Mouse (Mus musculus): ENCODE measurements around the gene Bin2. TPM values are rescaled to one million over a fixed set of nuclear protein-coding genes. Genes with fewer than 3 reads are reported as not detected.

Bin2 gene
- polyA plus RNA-seq, 1 experiment from 2014 or later, result 2.4 TPM

- no peak overlapping the region; the same call in 1 of the 2 replicates for H3K27ac ChIP-seq (ENCODE audit: low read depth, low read length)
- peak overlapping the region; percentile 62 for H3K4me3 ChIP-seq (ENCODE audit: low read length)
- H3K4me2 ChIP-seq (replicated peaks; ENCODE audit: low read depth, low read length), result peak overlapping the region; percentile 95
- no peaks in the 10 kb centered on the region for H3K9me3 ChIP-seq (ENCODE audit: control insufficient read depth, low read length)
- no peaks in the 10 kb centered on the region for H3K36me3 ChIP-seq (ENCODE audit: control insufficient read depth, insufficient read depth, low read length)
- no peak for ATAC-seq (ENCODE audit: low FRiP score, low TSS enrichment)
- peak overlapping the region; percentile 53 for H3K9ac ChIP-seq (ENCODE audit: low read depth, low read length)
- WGBS, result 3% methylated on average over 37 of the region's 38 CpGs
- peaks cover 26% of the 10 kb centered on the region; the same call in 1 of the 2 replicates for H3K4me1 ChIP-seq (ENCODE audit: control insufficient read depth, insufficient read depth, low read length)
- peaks cover 25% of the 10 kb centered on the region for H3K27me3 ChIP-seq (ENCODE audit: control insufficient read depth, insufficient read depth, low read length)
These were observed 33.3 kb downstream of the Bin2 start for GRCm38 (mm10) chr15:100635851-100636645.

GRCm38 (mm10) chr15:100635239-100635638 lies 34.1 kb downstream of the Bin2 start:
- Histone ChIP-seq H3K36me3 (ENCODE audit: control insufficient read depth, insufficient read depth, low read length) (no peaks in the 10 kb centered on the region), H3K27me3 (ENCODE audit: control insufficient read depth, insufficient read depth, low read length) (peaks cover 25% of the 10 kb centered on the region), H3K9ac (ENCODE audit: low read depth, low read length) (0 out of 2 replicates have a peak overlapping the region, but pooled peaks have one; percentile 12), H3K4me2 (replicated peaks; ENCODE audit: low read depth, low read length) (peak overlapping the region; percentile 95; the same call in 1 of the 2 replicates), H3K4me1 (ENCODE audit: control insufficient read depth, insufficient read depth, low read length) (peaks cover 26% of the 10 kb centered on the region; the same call in 1 of the 2 replicates), H3K27ac (ENCODE audit: low read depth, low read length) (no peak overlapping the region), H3K9me3 (ENCODE audit: control insufficient read depth, low read length) (no peaks in the 10 kb centered on the region), H3K4me3 (ENCODE audit: low read length) (peak overlapping the region; percentile 62)
- ATAC-seq (ENCODE audit: low FRiP score, low TSS enrichment), result no peak
- WGBS, result 9% methylated on average over 9 of the region's 9 CpGs

GRCm38 (mm10) chr15:100633341-100633740 lies 36.0 kb downstream of the Bin2 start:
- H3K27me3 ChIP-seq (ENCODE audit: control insufficient read depth, insufficient read depth, low read length), result peaks cover 21% of the 10 kb centered on the region
- peaks cover 25% of the 10 kb centered on the region; the same call in 1 of the 2 replicates for H3K4me1 ChIP-seq (ENCODE audit: control insufficient read depth, insufficient read depth, low read length)
- ATAC-seq (ENCODE audit: low FRiP score, low TSS enrichment), result no peak
- H3K4me2 ChIP-seq (replicated peaks; ENCODE audit: low read depth, low read length), result no peak overlapping the region
- no peak overlapping the region for H3K9ac ChIP-seq (ENCODE audit: low read depth, low read length)
- WGBS, result 41% methylated on average over 10 of the region's 10 CpGs
- H3K36me3 ChIP-seq (ENCODE audit: control insufficient read depth, insufficient read depth, low read length), result no peaks in the 10 kb centered on the region
- H3K27ac ChIP-seq (ENCODE audit: low read depth, low read length), result no peak overlapping the region; the same call in 1 of the 2 replicates
- H3K4me3 ChIP-seq (ENCODE audit: low read length), result no peak overlapping the region
- H3K9me3 ChIP-seq (ENCODE audit: control insufficient read depth, low read length), result no peaks in the 10 kb centered on the region

DNA sequence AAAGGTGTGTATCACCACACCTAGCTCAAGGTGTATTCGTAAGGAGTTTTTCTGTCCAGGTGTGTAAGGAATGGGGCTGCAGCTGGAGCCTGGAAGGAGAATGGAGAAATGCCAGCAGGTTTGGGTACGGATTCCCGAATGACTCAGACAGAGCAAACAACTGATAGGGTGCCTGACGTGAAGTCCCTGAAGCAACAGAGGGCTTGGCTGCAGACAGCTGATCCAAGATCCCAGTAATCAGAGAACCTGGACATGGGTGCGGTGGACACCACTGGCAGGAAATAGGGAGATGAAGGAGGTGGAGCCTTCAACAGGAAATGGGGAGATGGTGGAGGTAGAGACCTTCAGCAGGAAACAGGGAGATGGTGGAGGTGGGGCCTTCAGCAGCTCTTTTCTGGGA lies 37.0 kb downstream of the Bin2 start:
- Histone ChIP-seq H3K9ac (ENCODE audit: low read depth, low read length) (no peak overlapping the region), H3K9me3 (ENCODE audit: control insufficient read depth, low read length) (no peaks in the 10 kb centered on the region), H3K36me3 (ENCODE audit: control insufficient read depth, insufficient read depth, low read length) (no peaks in the 10 kb centered on the region), H3K4me3 (ENCODE audit: low read length) (no peak overlapping the region), H3K27ac (ENCODE audit: low read depth, low read length) (no peak overlapping the region), H3K27me3 (ENCODE audit: control insufficient read depth, insufficient read depth, low read length) (peaks cover 21% of the 10 kb centered on the region), H3K4me2 (replicated peaks; ENCODE audit: low read depth, low read length) (no peak overlapping the region), H3K4me1 (ENCODE audit: control insufficient read depth, insufficient read depth, low read length) (peaks cover 17% of the 10 kb centered on the region; the same call in 1 of the 2 replicates)
- WGBS, result 86% methylated on average over 5 of the region's 5 CpGs
- no peak for ATAC-seq (ENCODE audit: low FRiP score, low TSS enrichment)

GRCm38 (mm10) chr15:100631454-100632170 lies 37.7 kb downstream of the Bin2 start:
- H3K4me3 ChIP-seq (ENCODE audit: low read length), result no peak overlapping the region
- no peaks in the 10 kb centered on the region for H3K9me3 ChIP-seq (ENCODE audit: control insufficient read depth, low read length)
- H3K27ac ChIP-seq (ENCODE audit: low read depth, low read length), result no peak overlapping the region
- ATAC-seq (ENCODE audit: low FRiP score, low TSS enrichment), result no peak
- no peak overlapping the region for H3K4me2 ChIP-seq (replicated peaks; ENCODE audit: low read depth, low read length)
- peaks cover 21% of the 10 kb centered on the region for H3K27me3 ChIP-seq (ENCODE audit: control insufficient read depth, insufficient read depth, low read length)
- H3K9ac ChIP-seq (ENCODE audit: low read depth, low read length), result no peak overlapping the region
- peaks cover 10% of the 10 kb centered on the region; the same call in 1 of the 2 replicates for H3K4me1 ChIP-seq (ENCODE audit: control insufficient read depth, insufficient read depth, low read length)
- no peaks in the 10 kb centered on the region for H3K36me3 ChIP-seq (ENCODE audit: control insufficient read depth, insufficient read depth, low read length)
- 74% methylated on average over 12 of the region's 12 CpGs for WGBS

- no peak overlapping the region for H3K9ac ChIP-seq (ENCODE audit: low read depth, low read length)
- 65% methylated on average over 3 of the region's 3 CpGs for WGBS
- no peaks in the 10 kb centered on the region for H3K36me3 ChIP-seq (ENCODE audit: control insufficient read depth, insufficient read depth, low read length)
- H3K9me3 ChIP-seq (ENCODE audit: control insufficient read depth, low read length), result no peaks in the 10 kb centered on the region
- no peak overlapping the region for H3K4me3 ChIP-seq (ENCODE audit: low read length)
- no peak overlapping the region for H3K27ac ChIP-seq (ENCODE audit: low read depth, low read length)
- H3K4me1 ChIP-seq (ENCODE audit: control insufficient read depth, insufficient read depth, low read length), result no peaks in the 10 kb centered on the region
- ATAC-seq (ENCODE audit: low FRiP score, low TSS enrichment), result no peak
- no peak overlapping the region for H3K4me2 ChIP-seq (replicated peaks; ENCODE audit: low read depth, low read length)
- H3K27me3 ChIP-seq (ENCODE audit: control insufficient read depth, insufficient read depth, low read length), result peaks cover 7% of the 10 kb centered on the region
These were observed 39.2 kb downstream of the Bin2 start for GRCm38 (mm10) chr15:100630126-100630525.

DNA sequence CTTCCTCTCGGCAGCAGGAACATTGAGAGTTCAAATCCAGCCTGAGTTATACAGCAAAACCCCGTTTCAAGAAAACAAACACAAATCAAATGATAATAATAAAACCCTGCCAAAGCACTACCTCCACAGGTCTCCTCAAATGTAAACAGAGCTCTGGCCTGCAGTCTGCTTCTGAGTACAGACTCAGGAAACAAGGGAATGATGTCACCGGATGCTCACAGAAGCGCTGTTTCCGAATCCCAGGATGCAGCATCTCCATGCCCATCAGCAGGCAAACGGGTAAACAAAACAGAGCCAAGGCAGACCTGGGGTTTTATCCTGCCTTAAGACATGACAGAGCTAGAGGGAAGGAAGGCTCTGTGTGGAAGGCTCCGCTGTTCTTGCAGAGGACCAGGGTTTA lies 40.6 kb downstream of the Bin2 start:
- no peaks in the 10 kb centered on the region for H3K9me3 ChIP-seq (ENCODE audit: control insufficient read depth, low read length)
- H3K4me3 ChIP-seq (ENCODE audit: low read length), result no peak overlapping the region
- H3K4me1 ChIP-seq (ENCODE audit: control insufficient read depth, insufficient read depth, low read length), result no peaks in the 10 kb centered on the region
- H3K9ac ChIP-seq (ENCODE audit: low read depth, low read length), result no peak overlapping the region
- no peak for ATAC-seq (ENCODE audit: low FRiP score, low TSS enrichment)
- H3K36me3 ChIP-seq (ENCODE audit: control insufficient read depth, insufficient read depth, low read length), result no peaks in the 10 kb centered on the region
- H3K4me2 ChIP-seq (replicated peaks; ENCODE audit: low read depth, low read length), result no peak overlapping the region
- no peaks in the 10 kb centered on the region for H3K27me3 ChIP-seq (ENCODE audit: control insufficient read depth, insufficient read depth, low read length)
- H3K27ac ChIP-seq (ENCODE audit: low read depth, low read length), result no peak overlapping the region
- 45% methylated on average over 7 of the region's 7 CpGs for WGBS

- Histone ChIP-seq H3K9me3 (ENCODE audit: control insufficient read depth, low read length) (no peaks in the 10 kb centered on the region), H3K27me3 (ENCODE audit: control insufficient read depth, insufficient read depth, low read length) (no peaks in the 10 kb centered on the region), H3K4me1 (ENCODE audit: control insufficient read depth, insufficient read depth, low read length) (no peaks in the 10 kb centered on the region), H3K27ac (ENCODE audit: low read depth, low read length) (no peak overlapping the region; the same call in 1 of the 2 replicates), H3K4me3 (ENCODE audit: low read length) (no peak overlapping the region), H3K9ac (ENCODE audit: low read depth, low read length) (no peak overlapping the region), H3K4me2 (replicated peaks; ENCODE audit: low read depth, low read length) (no peak overlapping the region), H3K36me3 (ENCODE audit: control insufficient read depth, insufficient read depth, low read length) (no peaks in the 10 kb centered on the region)
- WGBS, result 8% methylated on average over 11 of the region's 11 CpGs
- no peak for ATAC-seq (ENCODE audit: low FRiP score, low TSS enrichment)
These were observed 41.5 kb downstream of the Bin2 start for GRCm38 (mm10) chr15:100627774-100628370.
